Mouse (Mus musculus): ENCODE results near the gene Clec4f. TPM values are rescaled to one million over a fixed set of nuclear protein-coding genes. Genes with fewer than 3 reads are reported as not detected.
A peak's percentile ranks its signal among the peaks of the same experiment; 100 is the strongest.

The Clec4f gene
- not detected in 2 replicates for polyA plus RNA-seq (2015; fragmentation: Nextera tagmentation; extraction: Ambion mirVana)

GRCm38 (mm10) chr6:83656087-83656486 lies at the start of gene Clec4f:
TSS of gene Clec4f (minus strand) at chr6:83656187.
- Histone ChIP-seq H3K9ac (no peak within 1 kb of the TSS), H3K4me1 (no peaks in the 10 kb centered on the region), H3K27ac (no peak within 1 kb of the TSS), H3K27me3 (no peaks in the 10 kb centered on the region), H3K36me3 (no peaks in the 10 kb centered on the region), H3K9me3 (no peaks in the 10 kb centered on the region), H3K4me3 (no peak within 1 kb of the TSS), H3K4me2 (no peak within 1 kb of the TSS)
- 83% methylated on average over 2 of the region's 2 CpGs for WGBS
- ATAC-seq (ENCODE audit: borderline replicate concordance, extremely low read depth, low FRiP score, low TSS enrichment), result no peak

GRCm38 (mm10) chr6:83704701-83705100 lies 48.7 kb upstream of the Clec4f start:
- Histone ChIP-seq H3K9ac (no peak overlapping the region), H3K4me1 (peaks cover 6% of the 10 kb centered on the region; the same call in 1 of the 2 replicates), H3K4me3 (no peak overlapping the region), H3K27me3 (peaks cover 96% of the 10 kb centered on the region), H3K4me2 (no peak overlapping the region), H3K27ac (no peak overlapping the region), H3K9me3 (no peaks in the 10 kb centered on the region), H3K36me3 (no peaks in the 10 kb centered on the region)
- ATAC-seq (ENCODE audit: borderline replicate concordance, extremely low read depth, low FRiP score, low TSS enrichment), result no peak
- WGBS, result 21% methylated on average over 5 of the region's 5 CpGs

GRCm38 (mm10) chr6:83704294-83704693 lies 48.3 kb upstream of the Clec4f start:
- H3K27ac ChIP-seq, result no peak overlapping the region
- no peak for ATAC-seq (ENCODE audit: borderline replicate concordance, extremely low read depth, low FRiP score, low TSS enrichment)
- H3K4me2 ChIP-seq, result no peak overlapping the region
- no peaks in the 10 kb centered on the region for H3K9me3 ChIP-seq
- peaks cover 96% of the 10 kb centered on the region for H3K27me3 ChIP-seq
- H3K4me1 ChIP-seq, result peaks cover 6% of the 10 kb centered on the region; the same call in 1 of the 2 replicates
- 6% methylated on average over 1 of the region's 1 CpGs for WGBS
- no peak overlapping the region for H3K9ac ChIP-seq
- H3K4me3 ChIP-seq, result no peak overlapping the region
- H3K36me3 ChIP-seq, result no peaks in the 10 kb centered on the region

- ATAC-seq (ENCODE audit: borderline replicate concordance, extremely low read depth, low FRiP score, low TSS enrichment), result no peak
- no peaks in the 10 kb centered on the region for H3K36me3 ChIP-seq
- H3K27me3 ChIP-seq, result peaks cover 96% of the 10 kb centered on the region
- H3K9me3 ChIP-seq, result no peaks in the 10 kb centered on the region
- H3K4me3 ChIP-seq, result no peak overlapping the region
- no peak overlapping the region for H3K27ac ChIP-seq
- H3K4me2 ChIP-seq, result no peak overlapping the region
- H3K9ac ChIP-seq, result no peak overlapping the region
- 1% methylated on average over 10 of the region's 10 CpGs for WGBS
- peaks cover 6% of the 10 kb centered on the region; the same call in 1 of the 2 replicates for H3K4me1 ChIP-seq
Measured at GRCm38 (mm10) chr6:83703722-83704078, 47.7 kb upstream of the Clec4f start.

GRCm38 (mm10) chr6:83703000-83703721 lies 47.2 kb upstream of the Clec4f start:
- H3K27ac ChIP-seq, result no peak overlapping the region
- WGBS, result 2% methylated on average over 27 of the region's 27 CpGs
- H3K36me3 ChIP-seq, result no peaks in the 10 kb centered on the region
- H3K4me2 ChIP-seq, result no peak overlapping the region
- peaks cover 6% of the 10 kb centered on the region; the same call in 1 of the 2 replicates for H3K4me1 ChIP-seq
- no peak overlapping the region for H3K4me3 ChIP-seq
- no peak overlapping the region for H3K9ac ChIP-seq
- no peak for ATAC-seq (ENCODE audit: borderline replicate concordance, extremely low read depth, low FRiP score, low TSS enrichment)
- H3K27me3 ChIP-seq, result peaks cover 96% of the 10 kb centered on the region
- no peaks in the 10 kb centered on the region for H3K9me3 ChIP-seq

- peak; percentile 46; the same call in 1 of the 2 replicates for ATAC-seq (ENCODE audit: borderline replicate concordance, extremely low read depth, low FRiP score, low TSS enrichment)
Measured at GRCm38 (mm10) chr6:83702146-83702999, 46.4 kb upstream of the Clec4f start.

GRCm38 (mm10) chr6:83701001-83701400 lies 45.0 kb upstream of the Clec4f start:
- H3K4me1 ChIP-seq, result peaks cover 6% of the 10 kb centered on the region; the same call in 1 of the 2 replicates
- H3K9me3 ChIP-seq, result no peaks in the 10 kb centered on the region
- no peak overlapping the region for H3K4me3 ChIP-seq
- no peak overlapping the region for H3K9ac ChIP-seq
- H3K27ac ChIP-seq, result no peak overlapping the region
- H3K27me3 ChIP-seq, result peaks cover 96% of the 10 kb centered on the region
- WGBS, result 0% methylated on average over 11 of the region's 11 CpGs
- H3K36me3 ChIP-seq, result no peaks in the 10 kb centered on the region
- ATAC-seq (ENCODE audit: borderline replicate concordance, extremely low read depth, low FRiP score, low TSS enrichment), result no peak
- H3K4me2 ChIP-seq, result no peak overlapping the region

More at GRCm38 (mm10) chr6:83702146-83702999, 46.4 kb upstream of the Clec4f start:
- H3K9me3 ChIP-seq, result no peaks in the 10 kb centered on the region
- no peak overlapping the region for H3K9ac ChIP-seq
- no peaks in the 10 kb centered on the region for H3K36me3 ChIP-seq
- no peak overlapping the region for H3K4me2 ChIP-seq
- H3K27ac ChIP-seq, result no peak overlapping the region
- no peak overlapping the region for H3K4me3 ChIP-seq
- WGBS, result under 1% methylated on average over 53 of the region's 53 CpGs
- peaks cover 6% of the 10 kb centered on the region; the same call in 1 of the 2 replicates for H3K4me1 ChIP-seq
- H3K27me3 ChIP-seq, result peaks cover 96% of the 10 kb centered on the region

- Histone ChIP-seq H3K9ac (no peak overlapping the region), H3K9me3 (no peaks in the 10 kb centered on the region), H3K27me3 (peaks cover 96% of the 10 kb centered on the region), H3K4me3 (no peak overlapping the region), H3K36me3 (no peaks in the 10 kb centered on the region), H3K27ac (no peak overlapping the region), H3K4me2 (no peak overlapping the region), H3K4me1 (peaks cover 6% of the 10 kb centered on the region; the same call in 1 of the 2 replicates)
- 3% methylated on average over 5 of the region's 5 CpGs for WGBS
- no peak for ATAC-seq (ENCODE audit: borderline replicate concordance, extremely low read depth, low FRiP score, low TSS enrichment)
Measured at GRCm38 (mm10) chr6:83699971-83700370, 44.0 kb upstream of the Clec4f start.

GRCm38 (mm10) chr6:83697932-83698331 lies 41.9 kb upstream of the Clec4f start:
- Histone ChIP-seq H3K9me3 (no peaks in the 10 kb centered on the region), H3K4me2 (no peak overlapping the region), H3K4me3 (no peak overlapping the region), H3K27ac (no peak overlapping the region), H3K36me3 (no peaks in the 10 kb centered on the region), H3K4me1 (peaks cover 6% of the 10 kb centered on the region; the same call in 1 of the 2 replicates), H3K9ac (no peak overlapping the region), H3K27me3 (peaks cover 97% of the 10 kb centered on the region)
- ATAC-seq (ENCODE audit: borderline replicate concordance, extremely low read depth, low FRiP score, low TSS enrichment), result no peak
- 3% methylated on average over 8 of the region's 8 CpGs for WGBS

- H3K9me3 ChIP-seq, result no peaks in the 10 kb centered on the region
- H3K36me3 ChIP-seq, result no peaks in the 10 kb centered on the region
- H3K27ac ChIP-seq, result no peak overlapping the region
- H3K27me3 ChIP-seq, result peaks cover 98% of the 10 kb centered on the region
- WGBS, result 2% methylated on average over 7 of the region's 7 CpGs
- H3K4me3 ChIP-seq, result no peak overlapping the region
- no peak overlapping the region for H3K4me2 ChIP-seq
- no peaks in the 10 kb centered on the region for H3K4me1 ChIP-seq
- ATAC-seq (ENCODE audit: borderline replicate concordance, extremely low read depth, low FRiP score, low TSS enrichment), result no peak
- no peak overlapping the region for H3K9ac ChIP-seq
Measured at GRCm38 (mm10) chr6:83696684-83697083, 40.7 kb upstream of the Clec4f start.

- Histone ChIP-seq H3K9ac (no peak overlapping the region), H3K4me2 (no peak overlapping the region), H3K36me3 (no peaks in the 10 kb centered on the region), H3K27ac (no peak overlapping the region), H3K9me3 (no peaks in the 10 kb centered on the region), H3K27me3 (peaks cover 99% of the 10 kb centered on the region), H3K4me1 (no peaks in the 10 kb centered on the region), H3K4me3 (no peak overlapping the region)
- 6% methylated on average over 3 of the region's 3 CpGs for whole genome bisulfite sequencing
- ATAC-seq (ENCODE audit: borderline replicate concordance, extremely low read depth, low FRiP score, low TSS enrichment), result no peak
Measured at GRCm38 (mm10) chr6:83695731-83696130, 39.7 kb upstream of the Clec4f start.

- no peaks in the 10 kb centered on the region for H3K9me3 ChIP-seq
- peaks cover 95% of the 10 kb centered on the region for H3K27me3 ChIP-seq
- no peaks in the 10 kb centered on the region for H3K4me1 ChIP-seq
- H3K4me3 ChIP-seq, result no peak overlapping the region
- no peak overlapping the region for H3K9ac ChIP-seq
- H3K4me2 ChIP-seq, result no peak overlapping the region
- ATAC-seq (ENCODE audit: borderline replicate concordance, extremely low read depth, low FRiP score, low TSS enrichment), result no peak
- WGBS, result 1% methylated on average over 9 of the region's 9 CpGs
- no peaks in the 10 kb centered on the region for H3K36me3 ChIP-seq
- H3K27ac ChIP-seq, result no peak overlapping the region
Measured at GRCm38 (mm10) chr6:83693835-83694234, 37.8 kb upstream of the Clec4f start.

All from lung, embryonic 15.5 days (tissue).